Mouse (Mus musculus): ENCODE data around the gene Btbd17. TPM values are rescaled to one million over a fixed set of nuclear protein-coding genes. Genes with fewer than 3 reads are reported as not detected.

The Btbd17 gene
- 0.09 TPM in 1 of 2 replicates, not detected in the other for polyA plus RNA-seq (2014; fragmentation: Nextera tagmentation; extraction: Ambion mirVana)

DNA sequence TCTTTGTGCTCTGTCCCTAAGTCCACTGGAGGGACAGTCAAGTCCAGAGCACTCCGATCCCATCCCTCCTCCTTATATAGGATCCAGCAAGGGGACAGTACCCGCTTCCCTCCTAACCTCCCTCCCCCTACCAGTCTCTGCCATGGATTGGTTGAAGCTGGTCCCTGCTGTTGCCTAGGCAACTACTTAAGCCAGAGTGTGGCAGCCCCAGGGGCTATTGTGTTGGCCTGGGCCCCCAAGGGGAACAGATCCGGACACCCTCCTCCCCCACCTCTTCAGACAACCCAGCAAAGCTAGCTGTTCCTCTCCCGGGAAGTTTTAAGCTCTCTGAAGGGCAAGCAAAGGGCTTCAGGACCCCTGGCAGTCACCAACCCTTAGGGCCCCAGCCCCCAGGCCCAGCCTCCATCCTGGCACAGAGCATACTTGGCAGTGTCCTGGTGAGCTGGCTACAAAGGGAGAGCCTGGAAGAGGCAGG is at the start of gene Btbd17:
Gene Btbd17, minus strand, starts transcription at position 98 of the 475 bp plus-strand sequence.
- H3K4me3 ChIP-seq (ENCODE audit: low read depth, low read length) = peak within 1 kb of the TSS; percentile 44
- no peaks in the 10 kb centered on the region for H3K9me3 ChIP-seq (replicated peaks; ENCODE audit: control insufficient read depth, low read length)
- peaks cover 17% of the 10 kb centered on the region; the same call in 1 of the 2 replicates for H3K4me1 ChIP-seq (ENCODE audit: control insufficient read depth, insufficient read depth, low read length)
- H3K27ac ChIP-seq (ENCODE audit: low read depth, low read length) = no peak within 1 kb of the TSS
- H3K27me3 ChIP-seq (ENCODE audit: control insufficient read depth, insufficient read depth, low read length) = peaks cover 40% of the 10 kb centered on the region
- no peak for ATAC-seq (replicated peaks; ENCODE audit: insufficient number of reproducible peaks, low FRiP score, low TSS enrichment)
- H3K36me3 ChIP-seq (ENCODE audit: control insufficient read depth, insufficient read depth, low read length) = no peaks in the 10 kb centered on the region
- H3K9ac ChIP-seq (ENCODE audit: low read depth, low read length) = peak within 1 kb of the TSS; percentile 28; the same call in 1 of the 2 replicates
- WGBS (ENCODE audit: insufficient replicate concordance) = 9% methylated on average over 4 of the region's 4 CpGs
- peak within 1 kb of the TSS; percentile 76 for H3K4me2 ChIP-seq

DNA sequence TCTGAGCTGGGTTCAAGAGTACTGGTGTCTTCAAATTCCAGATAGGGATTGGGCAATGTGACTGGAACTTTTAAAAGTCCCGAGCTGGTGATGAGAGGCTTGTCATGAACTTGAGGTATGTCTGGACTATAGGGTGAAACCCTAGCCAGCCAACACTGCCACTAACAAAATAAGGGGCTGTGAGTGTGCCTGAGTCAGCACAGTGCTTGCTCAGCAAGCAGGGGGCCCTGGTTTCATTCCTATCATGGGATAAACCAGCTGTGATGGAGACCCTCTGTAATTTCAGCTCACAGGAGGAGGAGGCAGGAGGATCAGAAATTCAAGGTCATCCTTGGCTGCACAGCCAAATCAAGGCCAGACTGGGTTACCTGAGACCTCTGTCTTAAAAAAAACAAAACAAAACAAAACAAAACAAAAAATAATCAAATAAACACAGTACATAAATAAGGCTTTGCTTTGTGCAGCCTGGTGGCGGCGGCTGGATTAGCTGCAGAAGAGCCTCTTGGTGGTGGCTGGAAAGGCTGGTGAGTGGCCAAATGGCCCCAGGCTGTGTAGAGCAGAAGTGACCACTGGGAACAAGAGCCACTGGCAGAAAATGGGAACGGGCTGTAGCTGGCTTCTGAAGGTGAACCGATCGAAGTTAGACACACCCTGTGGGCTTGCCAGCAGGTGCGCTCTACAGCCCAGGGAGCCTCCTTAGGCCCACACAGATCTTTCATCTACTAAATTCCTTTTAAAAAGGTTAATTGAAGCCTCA is 48.9 kb upstream of the Btbd17 start:
- no peak overlapping the region for H3K4me3 ChIP-seq (ENCODE audit: low read depth, low read length)
- H3K9ac ChIP-seq (ENCODE audit: low read depth, low read length) = peak overlapping the region; percentile 60
- peak overlapping the region; percentile 77 for H3K27ac ChIP-seq (ENCODE audit: low read depth, low read length)
- ATAC-seq (replicated peaks; ENCODE audit: insufficient number of reproducible peaks, low FRiP score, low TSS enrichment) = peak; percentile 24; the same call in 1 of the 2 replicates
- 65% methylated on average over 7 of the region's 7 CpGs for WGBS (ENCODE audit: insufficient replicate concordance)
- H3K4me1 ChIP-seq (ENCODE audit: control insufficient read depth, insufficient read depth, low read length) = peaks cover 11% of the 10 kb centered on the region
- H3K36me3 ChIP-seq (ENCODE audit: control insufficient read depth, insufficient read depth, low read length) = no peaks in the 10 kb centered on the region
- peaks cover 2% of the 10 kb centered on the region; the same call in 1 of the 2 replicates for H3K9me3 ChIP-seq (replicated peaks; ENCODE audit: control insufficient read depth, low read length)
- peak overlapping the region; percentile 45; the same call in 1 of the 2 replicates for H3K4me2 ChIP-seq
- H3K27me3 ChIP-seq (ENCODE audit: control insufficient read depth, insufficient read depth, low read length) = 0 out of 2 replicates have a peak, but pooled peaks cover 2% of the 10 kb centered on the region

DNA sequence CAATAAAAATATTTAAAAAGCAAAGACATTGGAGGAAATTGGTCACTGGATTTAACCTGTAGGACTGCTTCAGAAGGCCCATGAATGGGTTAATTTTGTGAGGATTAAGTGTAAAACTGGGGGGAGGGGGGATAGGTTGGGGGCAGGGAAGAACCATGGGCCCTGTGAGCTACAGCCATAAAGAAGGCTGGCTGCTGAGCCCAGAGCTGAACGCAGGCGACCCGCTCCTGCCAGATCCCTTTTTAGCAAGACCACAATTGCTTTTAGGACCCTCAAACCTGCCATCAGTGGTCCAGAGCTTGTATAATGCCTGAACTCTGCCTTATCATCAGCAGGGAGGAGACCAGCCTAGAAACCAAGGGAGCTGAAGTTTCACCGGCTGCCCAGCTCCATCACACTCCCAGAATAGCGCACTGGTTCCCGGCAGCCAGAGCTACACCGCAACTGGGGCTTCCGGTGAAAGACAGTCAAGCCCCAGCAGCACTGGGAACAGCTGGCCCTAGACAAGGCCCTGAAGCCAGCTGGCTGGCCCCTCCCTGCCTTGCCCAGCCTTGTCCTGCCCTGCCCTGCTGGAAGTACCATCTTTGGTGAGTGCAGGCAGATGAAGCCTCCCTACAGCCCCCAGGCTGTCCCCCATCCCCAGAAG is 48.2 kb upstream of the Btbd17 start:
- Histone ChIP-seq H3K27me3 (ENCODE audit: control insufficient read depth, insufficient read depth, low read length) (no peaks in the 10 kb centered on the region), H3K4me3 (ENCODE audit: low read depth, low read length) (no peak overlapping the region), H3K36me3 (ENCODE audit: control insufficient read depth, insufficient read depth, low read length) (no peaks in the 10 kb centered on the region), H3K4me1 (ENCODE audit: control insufficient read depth, insufficient read depth, low read length) (peaks cover 8% of the 10 kb centered on the region), H3K4me2 (peak overlapping the region; percentile 45), H3K9me3 (replicated peaks; ENCODE audit: control insufficient read depth, low read length) (peaks cover 2% of the 10 kb centered on the region; the same call in 1 of the 2 replicates), H3K9ac (ENCODE audit: low read depth, low read length) (peak overlapping the region; percentile 60), H3K27ac (ENCODE audit: low read depth, low read length) (peak overlapping the region; percentile 77)
- WGBS (ENCODE audit: insufficient replicate concordance) = 3% methylated on average over 8 of the region's 8 CpGs
- ATAC-seq (replicated peaks; ENCODE audit: insufficient number of reproducible peaks, low FRiP score, low TSS enrichment) = peak; percentile 47

DNA sequence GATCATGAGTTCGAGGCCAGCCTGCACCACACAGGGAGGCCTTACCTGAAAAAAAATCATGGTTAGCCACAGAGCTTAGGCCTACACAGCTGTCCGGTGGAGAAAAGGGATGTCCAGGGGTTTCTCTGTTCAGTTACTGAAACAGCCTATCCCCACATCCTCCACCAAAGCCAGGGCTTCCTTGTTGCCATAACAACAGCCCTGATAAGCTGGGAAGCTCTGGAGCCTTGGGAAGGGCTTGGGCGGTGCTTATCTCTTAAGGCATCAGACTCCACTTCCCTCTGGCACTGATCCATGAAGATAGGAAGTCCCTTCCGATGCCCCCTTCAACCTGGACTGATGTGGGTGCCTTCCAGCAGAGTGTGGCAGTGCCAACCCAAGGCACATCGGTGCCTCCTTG is 37.4 kb upstream of the Btbd17 start:
- H3K36me3 ChIP-seq (ENCODE audit: control insufficient read depth, insufficient read depth, low read length) = no peaks in the 10 kb centered on the region
- no peaks in the 10 kb centered on the region for H3K9me3 ChIP-seq (replicated peaks; ENCODE audit: control insufficient read depth, low read length)
- H3K27ac ChIP-seq (ENCODE audit: low read depth, low read length) = no peak overlapping the region
- WGBS (ENCODE audit: insufficient replicate concordance) = 38% methylated on average over 5 of the region's 5 CpGs
- H3K4me3 ChIP-seq (ENCODE audit: low read depth, low read length) = no peak overlapping the region
- no peaks in the 10 kb centered on the region for H3K27me3 ChIP-seq (ENCODE audit: control insufficient read depth, insufficient read depth, low read length)
- peaks cover 38% of the 10 kb centered on the region for H3K4me1 ChIP-seq (ENCODE audit: control insufficient read depth, insufficient read depth, low read length)
- no peak overlapping the region for H3K4me2 ChIP-seq
- H3K9ac ChIP-seq (ENCODE audit: low read depth, low read length) = no peak overlapping the region
- ATAC-seq (replicated peaks; ENCODE audit: insufficient number of reproducible peaks, low FRiP score, low TSS enrichment) = no peak

DNA sequence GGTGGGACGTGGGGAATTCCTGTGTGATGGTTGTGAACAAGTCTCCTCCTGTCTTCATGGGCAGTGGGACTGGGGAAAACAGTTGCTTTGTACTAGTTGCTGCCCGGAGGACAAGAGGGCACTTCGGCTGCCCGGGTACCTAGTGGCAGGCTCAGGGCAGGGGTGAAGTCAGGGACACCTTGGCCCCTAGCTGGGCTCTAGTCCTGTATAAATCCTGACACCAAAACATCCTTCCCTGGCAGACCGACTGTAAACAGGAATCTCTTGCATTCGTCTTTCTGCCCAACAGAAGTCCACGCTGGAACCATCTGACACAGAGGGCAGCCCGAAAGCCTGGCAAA is 34.7 kb upstream of the Btbd17 start:
- Histone ChIP-seq H3K9ac (ENCODE audit: low read depth, low read length) (peak overlapping the region; percentile 65), H3K27me3 (ENCODE audit: control insufficient read depth, insufficient read depth, low read length) (no peaks in the 10 kb centered on the region), H3K4me2 (peak overlapping the region; percentile 81), H3K9me3 (replicated peaks; ENCODE audit: control insufficient read depth, low read length) (no peaks in the 10 kb centered on the region), H3K4me1 (ENCODE audit: control insufficient read depth, insufficient read depth, low read length) (peaks cover 30% of the 10 kb centered on the region), H3K27ac (ENCODE audit: low read depth, low read length) (peak overlapping the region; percentile 97), H3K4me3 (ENCODE audit: low read depth, low read length) (peak overlapping the region; percentile 34), H3K36me3 (ENCODE audit: control insufficient read depth, insufficient read depth, low read length) (no peaks in the 10 kb centered on the region)
- 17% methylated on average over 8 of the region's 8 CpGs for WGBS (ENCODE audit: insufficient replicate concordance)
- 0 out of 2 replicates have a peak, but pooled peaks have one; percentile 5 for ATAC-seq (replicated peaks; ENCODE audit: insufficient number of reproducible peaks, low FRiP score, low TSS enrichment)

DNA sequence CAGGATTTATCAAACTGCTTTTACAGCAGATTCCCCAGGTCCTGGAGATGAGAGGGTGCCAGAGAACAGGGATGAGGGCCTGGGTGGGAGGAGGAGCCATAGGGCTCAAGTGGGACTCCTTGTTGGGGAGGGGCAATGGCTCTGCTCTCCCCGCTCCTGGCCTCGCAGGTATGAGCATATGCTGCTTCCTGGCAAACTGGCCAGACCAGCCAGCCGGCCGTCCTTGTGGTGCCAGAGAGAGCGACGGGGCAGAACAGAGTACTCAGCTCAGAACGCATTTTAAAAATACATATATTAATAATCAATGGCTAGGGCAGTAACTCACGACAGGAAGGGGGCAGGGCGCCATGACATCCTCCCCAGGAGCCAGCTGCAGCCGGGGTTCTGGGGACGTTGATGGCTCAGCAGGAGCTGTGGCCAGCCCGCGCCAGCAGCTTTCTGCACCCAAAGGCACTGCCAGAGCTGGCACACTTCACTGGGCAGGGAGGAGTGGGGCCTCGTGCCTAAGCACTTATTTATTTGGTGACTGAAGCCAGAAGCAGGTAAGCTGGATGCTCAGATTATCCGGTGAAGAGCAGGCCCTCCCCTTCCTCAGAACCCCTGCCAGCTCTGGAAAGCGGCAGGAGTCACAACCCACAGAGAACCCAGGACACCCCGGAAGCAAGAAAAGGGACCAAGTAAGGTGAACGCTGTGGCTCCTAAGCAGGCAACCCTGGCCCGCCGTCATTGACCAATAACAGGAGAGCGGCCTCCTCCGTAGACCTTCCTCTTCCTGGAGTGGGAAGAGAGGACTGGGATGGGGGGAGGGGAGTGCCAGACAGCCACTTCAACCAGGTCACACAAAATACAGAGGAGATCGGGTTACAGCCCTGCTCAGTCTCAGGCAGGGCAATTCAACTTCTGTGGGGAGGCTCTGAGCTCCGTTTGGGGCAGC is 34.0 kb upstream of the Btbd17 start:
- Histone ChIP-seq H3K4me3 (ENCODE audit: low read depth, low read length) (peak overlapping the region; percentile 34), H3K4me2 (peak overlapping the region; percentile 81), H3K9ac (ENCODE audit: low read depth, low read length) (peak overlapping the region; percentile 65), H3K36me3 (ENCODE audit: control insufficient read depth, insufficient read depth, low read length) (no peaks in the 10 kb centered on the region), H3K27ac (ENCODE audit: low read depth, low read length) (peak overlapping the region; percentile 97), H3K27me3 (ENCODE audit: control insufficient read depth, insufficient read depth, low read length) (no peaks in the 10 kb centered on the region), H3K9me3 (replicated peaks; ENCODE audit: control insufficient read depth, low read length) (no peaks in the 10 kb centered on the region), H3K4me1 (ENCODE audit: control insufficient read depth, insufficient read depth, low read length) (peaks cover 30% of the 10 kb centered on the region)
- ATAC-seq (replicated peaks; ENCODE audit: insufficient number of reproducible peaks, low FRiP score, low TSS enrichment) = peak; percentile 83
- WGBS (ENCODE audit: insufficient replicate concordance) = 3% methylated on average over 24 of the region's 24 CpGs

DNA sequence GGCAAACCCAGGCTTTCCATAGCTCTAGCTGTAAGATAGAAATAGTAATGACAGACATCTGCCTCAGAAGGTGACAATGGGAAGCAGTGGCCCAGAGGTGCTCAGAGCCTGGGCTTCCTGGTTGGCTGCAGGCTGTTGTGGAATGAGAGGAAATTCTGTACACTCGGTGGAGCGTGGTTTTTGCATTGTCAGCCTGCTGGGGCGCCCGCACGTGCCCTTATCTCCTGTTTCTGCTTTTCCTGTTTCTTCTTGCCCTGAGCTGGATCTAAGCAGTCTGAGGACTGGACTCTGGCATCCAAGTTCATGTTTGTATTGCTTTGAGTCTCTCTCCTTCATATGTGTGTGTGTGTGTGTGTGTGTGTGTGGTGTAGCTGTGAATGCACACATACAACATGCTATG is 30.9 kb upstream of the Btbd17 start:
- no peak for ATAC-seq (replicated peaks; ENCODE audit: insufficient number of reproducible peaks, low FRiP score, low TSS enrichment)
- Histone ChIP-seq H3K9me3 (replicated peaks; ENCODE audit: control insufficient read depth, low read length) (no peaks in the 10 kb centered on the region), H3K9ac (ENCODE audit: low read depth, low read length) (no peak overlapping the region), H3K4me2 (no peak overlapping the region), H3K36me3 (ENCODE audit: control insufficient read depth, insufficient read depth, low read length) (no peaks in the 10 kb centered on the region), H3K27ac (ENCODE audit: low read depth, low read length) (peak overlapping the region; percentile 59; the same call in 1 of the 2 replicates), H3K4me3 (ENCODE audit: low read depth, low read length) (no peak overlapping the region), H3K4me1 (ENCODE audit: control insufficient read depth, insufficient read depth, low read length) (peaks cover 31% of the 10 kb centered on the region), H3K27me3 (ENCODE audit: control insufficient read depth, insufficient read depth, low read length) (no peaks in the 10 kb centered on the region)
- 13% methylated on average over 5 of the region's 5 CpGs for WGBS (ENCODE audit: insufficient replicate concordance)
